Mouse (Mus musculus): ENCODE measurements around the gene Zdhhc3. TPM values are rescaled to one million over a fixed set of nuclear protein-coding genes. Genes with fewer than 3 reads are reported as not detected.

The Zdhhc3 gene
- polyA plus RNA-seq, 1 experiment from 2014 or later = 82.2 TPM

- ATAC-seq (ENCODE audit: low FRiP score) = no peak
- Histone ChIP-seq H3K9ac (no peak overlapping the region), H3K4me2 (no peak overlapping the region), H3K4me1 (no peaks in the 10 kb centered on the region), H3K36me3 (replicated peaks) (peaks cover 62% of the 10 kb centered on the region), H3K4me3 (replicated peaks) (no peak overlapping the region), H3K9me3 (peaks cover 6% of the 10 kb centered on the region; the same call in 1 of the 2 replicates), H3K27ac (no peak overlapping the region), H3K27me3 (no peaks in the 10 kb centered on the region)
- 81% methylated on average over 4 of the region's 4 CpGs for WGBS
Observed at GRCm38 (mm10) chr9:123139887-123140614, 27.0 kb upstream of the Zdhhc3 start.

GRCm38 (mm10) chr9:123138891-123139474 lies 26.0 kb upstream of the Zdhhc3 start:
- 79% methylated on average over 5 of the region's 5 CpGs for WGBS
- no peak overlapping the region for H3K27ac ChIP-seq
- no peaks in the 10 kb centered on the region for H3K4me1 ChIP-seq
- H3K36me3 ChIP-seq (replicated peaks) = peaks cover 73% of the 10 kb centered on the region
- H3K9ac ChIP-seq = no peak overlapping the region
- H3K9me3 ChIP-seq = peaks cover 1% of the 10 kb centered on the region; the same call in 1 of the 2 replicates
- no peak for ATAC-seq (ENCODE audit: low FRiP score)
- H3K4me2 ChIP-seq = no peak overlapping the region
- no peak overlapping the region for H3K4me3 ChIP-seq (replicated peaks)
- H3K27me3 ChIP-seq = no peaks in the 10 kb centered on the region

GRCm38 (mm10) chr9:123136953-123137682 lies 24.1 kb upstream of the Zdhhc3 start:
- 89% methylated on average over 7 of the region's 7 CpGs for WGBS
- Histone ChIP-seq H3K4me2 (no peak overlapping the region), H3K4me1 (no peaks in the 10 kb centered on the region), H3K9ac (no peak overlapping the region), H3K36me3 (replicated peaks) (peaks cover 84% of the 10 kb centered on the region), H3K27me3 (no peaks in the 10 kb centered on the region), H3K9me3 (no peaks in the 10 kb centered on the region), H3K27ac (no peak overlapping the region), H3K4me3 (replicated peaks) (no peak overlapping the region)
- no peak for ATAC-seq (ENCODE audit: low FRiP score)

- no peak for ATAC-seq (ENCODE audit: low FRiP score)
- H3K27me3 ChIP-seq = no peaks in the 10 kb centered on the region
- H3K4me2 ChIP-seq = no peak overlapping the region
- no peaks in the 10 kb centered on the region for H3K9me3 ChIP-seq
- H3K4me3 ChIP-seq (replicated peaks) = no peak overlapping the region
- peaks cover 96% of the 10 kb centered on the region for H3K36me3 ChIP-seq (replicated peaks)
- H3K27ac ChIP-seq = no peak overlapping the region
- H3K9ac ChIP-seq = no peak overlapping the region
- 93% methylated on average over 3 of the region's 3 CpGs for WGBS
- H3K4me1 ChIP-seq = no peaks in the 10 kb centered on the region
Observed at GRCm38 (mm10) chr9:123132994-123133393, 20.0 kb upstream of the Zdhhc3 start.

GRCm38 (mm10) chr9:123127663-123128062 lies 14.7 kb upstream of the Zdhhc3 start:
- Histone ChIP-seq H3K4me3 (replicated peaks) (no peak overlapping the region), H3K27me3 (no peaks in the 10 kb centered on the region), H3K4me1 (no peaks in the 10 kb centered on the region), H3K9me3 (no peaks in the 10 kb centered on the region), H3K36me3 (replicated peaks) (peaks cover 89% of the 10 kb centered on the region), H3K9ac (no peak overlapping the region), H3K4me2 (no peak overlapping the region), H3K27ac (no peak overlapping the region)
- no peak for ATAC-seq (ENCODE audit: low FRiP score)
- whole genome bisulfite sequencing = 95% methylated on average over 6 of the region's 6 CpGs

GRCm38 (mm10) chr9:123124413-123124981 lies 11.5 kb upstream of the Zdhhc3 start:
- Histone ChIP-seq H3K9me3 (no peaks in the 10 kb centered on the region), H3K27me3 (no peaks in the 10 kb centered on the region), H3K27ac (no peak overlapping the region), H3K4me1 (no peaks in the 10 kb centered on the region), H3K4me2 (no peak overlapping the region), H3K9ac (no peak overlapping the region), H3K36me3 (replicated peaks) (peaks cover 87% of the 10 kb centered on the region), H3K4me3 (replicated peaks) (no peak overlapping the region)
- 96% methylated on average over 2 of the region's 2 CpGs for WGBS
- ATAC-seq (ENCODE audit: low FRiP score) = no peak

GRCm38 (mm10) chr9:123123571-123124412 lies 10.8 kb upstream of the Zdhhc3 start:
- WGBS = 91% methylated on average over 6 of the region's 6 CpGs

GRCm38 (mm10) chr9:123123017-123123416 lies 10.0 kb upstream of the Zdhhc3 start:
- no peaks in the 10 kb centered on the region for H3K4me1 ChIP-seq
- H3K9ac ChIP-seq = no peak overlapping the region
- H3K27ac ChIP-seq = no peak overlapping the region
- 90% methylated on average over 3 of the region's 3 CpGs for WGBS
- no peak overlapping the region for H3K4me2 ChIP-seq
- H3K27me3 ChIP-seq = no peaks in the 10 kb centered on the region
- H3K4me3 ChIP-seq (replicated peaks) = no peak overlapping the region
- ATAC-seq (ENCODE audit: low FRiP score) = no peak
- no peaks in the 10 kb centered on the region for H3K9me3 ChIP-seq
- H3K36me3 ChIP-seq (replicated peaks) = peaks cover 85% of the 10 kb centered on the region

More at GRCm38 (mm10) chr9:123123571-123124412, 10.8 kb upstream of the Zdhhc3 start:
- Histone ChIP-seq H3K4me2 (no peak overlapping the region), H3K27ac (no peak overlapping the region), H3K9ac (no peak overlapping the region), H3K9me3 (no peaks in the 10 kb centered on the region), H3K27me3 (no peaks in the 10 kb centered on the region), H3K4me3 (replicated peaks) (no peak overlapping the region), H3K4me1 (no peaks in the 10 kb centered on the region), H3K36me3 (replicated peaks) (peaks cover 88% of the 10 kb centered on the region)
- ATAC-seq (ENCODE audit: low FRiP score) = no peak

GRCm38 (mm10) chr9:123115566-123115965 lies 2.6 kb upstream of the Zdhhc3 start:
- no peaks in the 10 kb centered on the region for H3K9me3 ChIP-seq
- H3K4me1 ChIP-seq = peaks cover 20% of the 10 kb centered on the region
- no peak overlapping the region for H3K9ac ChIP-seq
- no peak overlapping the region for H3K4me3 ChIP-seq (replicated peaks)
- no peak overlapping the region for H3K27ac ChIP-seq
- H3K4me2 ChIP-seq = no peak overlapping the region
- 82% methylated on average over 1 of the region's 1 CpGs for WGBS
- no peaks in the 10 kb centered on the region for H3K27me3 ChIP-seq
- peaks cover 30% of the 10 kb centered on the region for H3K36me3 ChIP-seq (replicated peaks)
- ATAC-seq (ENCODE audit: low FRiP score) = no peak

- H3K27ac ChIP-seq = no peak overlapping the region
- 75% methylated on average over 6 of the region's 6 CpGs for WGBS
Observed at GRCm38 (mm10) chr9:123113931-123114330, 926 bp upstream of the Zdhhc3 start.

GRCm38 (mm10) chr9:123111751-123112221 lies 1.2 kb downstream of the Zdhhc3 start:
- no peak overlapping the region for H3K27ac ChIP-seq
- H3K9ac ChIP-seq = no peak overlapping the region
- H3K27me3 ChIP-seq = no peaks in the 10 kb centered on the region
- no peak for ATAC-seq (ENCODE audit: low FRiP score)
- peaks cover 7% of the 10 kb centered on the region for H3K36me3 ChIP-seq (replicated peaks)
- no peaks in the 10 kb centered on the region for H3K9me3 ChIP-seq
- peaks cover 20% of the 10 kb centered on the region for H3K4me1 ChIP-seq
- H3K4me3 ChIP-seq (replicated peaks) = peak overlapping the region; percentile 93
- WGBS = 66% methylated on average over 8 of the region's 8 CpGs
- H3K4me2 ChIP-seq = peak overlapping the region; percentile 92

More at GRCm38 (mm10) chr9:123113931-123114330, 926 bp upstream of the Zdhhc3 start:
- H3K9ac ChIP-seq = peak overlapping the region; percentile 96
- no peaks in the 10 kb centered on the region for H3K27me3 ChIP-seq
- H3K4me3 ChIP-seq (replicated peaks) = peak overlapping the region; percentile 93
- H3K36me3 ChIP-seq (replicated peaks) = peaks cover 13% of the 10 kb centered on the region
- no peak for ATAC-seq (ENCODE audit: low FRiP score)
- H3K4me2 ChIP-seq = peak overlapping the region; percentile 92
- H3K9me3 ChIP-seq = no peaks in the 10 kb centered on the region
- peaks cover 20% of the 10 kb centered on the region for H3K4me1 ChIP-seq

Measured in forebrain, embryonic 12.5 days (tissue).